Mouse (Mus musculus): ENCODE results near the gene Sfrp5.

- TF ChIP-seq CTCF (IDR thresholded peaks at IDR 0.05; ENCODE audit: control insufficient read depth, insufficient read depth, low read length) (no peak), POLR2A (IDR thresholded peaks at IDR 0.05; ENCODE audit: borderline replicate concordance, control insufficient read depth, low read depth, low read length) (no peak)
Measured at GRCm38 (mm10) chr19:42229499-42230287, 27.6 kb upstream of the Sfrp5 start.

Data from bone marrow, adult 2 months (tissue).